Mouse (Mus musculus) lung, adult 2 months (tissue): ENCODE results near the gene Ninl.

ENCODE experiments used
- CTCF ChIP-seq: fragments of 200-500 bp; IDR thresholded peaks from 2 replicates; pipeline ENCODE4 v1.5.1; 2011; ENCODE audit warnings: mild to moderate bottlenecking, low read length, control low read depth; ENCODE audit not compliant: insufficient read depth
- POLR2A ChIP-seq: fragments of 200-500 bp; IDR thresholded peaks from 2 replicates; pipeline ENCODE4 v1.6.1; 2011; ENCODE audit warnings: low read depth, mild to moderate bottlenecking, control low read depth, low read length, borderline replicate concordance; ENCODE audit errors: extremely low read depth

- TF ChIP-seq CTCF: no peak
- TF ChIP-seq POLR2A: no peak
Observed at GRCm38 (mm10) chr2:151039726-151040125, 544 bp upstream of the Ninl start.
